Mouse (Mus musculus): Measurements from ENCODE around the gene Rep15.

The Rep15 gene

GRCm38 (mm10) chr6:147030096-147030885 lies 2.1 kb upstream of the Rep15 start:
- DNase-seq: no peak

- peak; percentile 91 for DNase-seq
Measured at GRCm38 (mm10) chr6:147042291-147043290, 10.2 kb downstream of the Rep15 start, which contains the start of gene Mrps35. Gene Mrps35, plus strand, starts transcription at chr6:147042764.

DNA sequence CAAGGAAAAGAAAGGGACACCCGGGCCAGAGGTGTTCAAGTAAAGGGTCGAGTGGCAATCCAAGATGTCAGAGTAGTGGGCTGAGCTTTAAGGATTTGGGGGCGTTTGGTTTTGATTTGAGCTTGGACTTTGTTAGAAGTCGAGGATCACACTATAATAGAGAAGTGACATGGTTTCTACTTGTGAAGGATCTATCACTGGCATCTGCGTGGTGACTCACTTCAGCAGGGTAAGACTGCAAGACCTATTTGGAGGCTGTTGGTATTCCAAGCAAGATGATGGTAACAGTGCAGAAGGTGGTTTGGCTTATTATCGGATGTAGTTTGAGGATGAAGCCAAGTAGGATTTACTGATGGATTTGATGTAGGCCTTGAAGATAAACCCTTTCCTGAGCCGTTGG lies 11.2 kb downstream of the Rep15 start:
- no peak for DNase-seq

- no peak for DNase-seq
Measured at GRCm38 (mm10) chr6:147049239-147049805, 16.9 kb downstream of the Rep15 start.

GRCm38 (mm10) chr6:147051666-147052065 lies 19.3 kb downstream of the Rep15 start:
- no peak for DNase-seq

- no peak for DNase-seq
Measured at GRCm38 (mm10) chr6:147052440-147052839, 20.1 kb downstream of the Rep15 start.

GRCm38 (mm10) chr6:147053785-147054646 lies 21.6 kb downstream of the Rep15 start:
- no peak for DNase-seq

GRCm38 (mm10) chr6:147055374-147055977 lies 23.1 kb downstream of the Rep15 start:
- no peak for DNase-seq

DNA sequence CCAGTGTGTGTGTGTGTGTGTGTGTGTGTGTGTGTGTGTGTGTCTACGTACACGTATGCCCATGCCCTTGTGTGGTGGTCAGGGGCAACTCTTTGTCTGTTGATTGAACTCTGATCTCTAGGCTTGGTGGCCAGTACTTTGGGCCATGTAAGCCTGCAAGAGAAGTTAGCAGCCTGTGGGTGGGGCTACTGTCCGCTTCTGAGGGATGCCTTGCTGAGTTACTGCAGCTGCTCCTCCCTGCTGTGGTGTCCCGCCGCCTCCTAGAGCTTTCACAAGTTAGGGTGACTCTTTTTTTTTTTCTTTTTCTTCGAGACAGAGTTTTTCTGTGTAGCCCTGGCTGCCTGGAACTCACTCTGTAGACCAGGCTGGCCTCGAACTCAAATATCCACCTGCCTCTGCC lies 26.9 kb downstream of the Rep15 start:
- no peak for DNase-seq

- DNase-seq: no peak
Measured at GRCm38 (mm10) chr6:147061630-147062029, 29.2 kb downstream of the Rep15 start.

GRCm38 (mm10) chr6:147062034-147062433 lies 29.6 kb downstream of the Rep15 start:
- no peak for DNase-seq

DNA sequence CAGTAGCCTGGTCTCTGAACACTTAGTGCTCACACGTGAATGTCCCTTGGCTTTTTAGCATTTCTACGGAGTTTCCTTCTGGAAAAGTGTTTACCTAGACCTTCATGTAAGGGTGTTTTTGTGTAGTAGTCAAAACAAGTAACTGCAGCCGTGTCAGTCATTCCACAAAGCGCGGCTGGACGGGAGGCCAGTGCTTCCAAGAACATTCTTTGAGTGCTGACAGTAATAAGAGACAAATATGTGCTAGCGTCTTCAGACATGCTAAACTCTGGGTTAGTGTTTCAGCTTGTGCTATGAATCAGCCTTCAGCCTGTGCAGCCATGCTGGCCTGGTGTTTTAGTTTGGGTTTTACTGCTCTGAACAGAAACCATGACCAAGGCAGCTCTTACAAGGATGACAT lies 30.3 kb downstream of the Rep15 start:
- DNase-seq: no peak

GRCm38 (mm10) chr6:147064226-147064943 lies 32.0 kb downstream of the Rep15 start:
- no peak for DNase-seq

- DNase-seq: no peak
Measured at GRCm38 (mm10) chr6:147064944-147065261, 32.5 kb downstream of the Rep15 start.

DNA sequence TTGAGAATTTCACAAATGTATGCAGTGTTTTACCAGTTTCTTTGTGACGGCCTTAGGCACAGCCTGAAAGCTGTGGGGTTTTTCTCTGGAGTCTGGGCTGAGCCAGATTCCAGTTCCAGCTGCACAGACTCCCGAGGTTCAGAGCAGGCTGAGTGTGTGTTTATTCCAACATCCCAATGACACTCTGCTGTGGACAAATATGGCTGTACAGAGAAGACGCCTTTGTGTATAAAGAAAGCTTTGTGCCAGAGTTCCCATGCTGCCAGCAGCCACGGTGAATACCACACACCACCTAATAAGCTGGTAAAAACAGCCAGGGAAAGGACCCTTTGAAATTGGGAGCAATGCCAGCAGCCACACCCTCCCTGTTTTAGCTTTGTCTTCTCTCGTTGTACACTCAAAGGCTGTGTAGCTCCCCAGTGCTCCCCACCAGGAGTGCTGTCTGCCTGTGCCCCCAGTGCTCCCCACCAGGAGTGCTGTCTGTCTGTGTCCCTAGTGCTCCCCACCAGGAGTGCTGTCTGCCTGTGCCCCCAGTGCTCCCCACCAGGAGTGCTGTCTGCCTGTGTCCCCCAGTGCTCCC lies 43.5 kb downstream of the Rep15 start:
- no peak for DNase-seq

DNA sequence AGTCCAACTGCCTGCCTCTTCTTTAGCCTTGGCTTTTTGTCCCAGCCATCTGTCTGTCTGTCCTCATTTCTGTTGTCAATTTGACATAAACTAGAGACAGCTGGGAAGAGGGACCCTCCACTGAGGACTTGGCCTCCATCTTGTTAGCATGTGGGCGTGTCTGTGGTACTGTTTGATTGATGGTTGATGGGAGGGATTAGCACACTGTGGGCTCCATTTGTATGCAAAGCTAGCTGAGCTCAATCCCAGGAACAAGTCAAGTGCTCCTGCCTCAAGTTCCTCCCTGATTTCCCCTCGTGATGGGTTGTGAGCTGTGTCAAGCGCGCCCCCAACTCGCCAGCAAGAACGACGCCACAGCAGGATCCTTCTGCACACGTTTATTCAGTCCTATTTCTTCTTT lies 44.5 kb downstream of the Rep15 start:
- DNase-seq: no peak

DNA sequence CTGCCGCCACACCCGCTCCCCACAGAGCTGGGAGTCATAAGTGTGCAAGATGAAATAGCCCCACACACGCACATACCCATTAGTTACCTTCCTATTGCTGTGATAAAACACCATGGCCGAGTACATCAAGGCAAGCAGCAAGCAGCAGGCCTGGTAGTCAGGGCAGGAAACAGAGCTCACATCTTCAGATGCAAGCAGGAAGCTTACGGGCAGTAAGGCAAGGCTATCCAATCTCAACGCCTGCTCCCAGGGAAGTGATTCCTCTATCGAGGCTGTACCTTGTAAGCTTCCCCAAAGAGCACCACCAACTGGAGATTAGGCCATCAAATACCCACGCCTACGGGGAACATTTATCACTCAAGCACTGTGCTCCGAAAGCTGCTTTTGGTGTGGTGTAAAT lies 47.5 kb downstream of the Rep15 start:
- no peak for DNase-seq
